Mouse (Mus musculus) testis, adult 2 months (tissue): ENCODE measurements at regions not wholly inside any gene's neighbourhood (a gene's known extent, or its start where the extent isn't known, plus 50 kb on each side); places are given as distances from the start of the nearest gene placed in this dataset.

ENCODE experiments used
- CTCF ChIP-seq: fragments of 200-500 bp; IDR thresholded peaks from 2 replicates; pipeline ENCODE4 v1.5.1; 2012; ENCODE audit warnings: low read depth, mild to moderate bottlenecking, inconsistent platforms, low read length, moderate library complexity; ENCODE audit not compliant: control insufficient read depth, insufficient read depth, insufficient replicate concordance
- POLR2A ChIP-seq: fragments of 200-500 bp; IDR thresholded peaks from 2 replicates; pipeline ENCODE4 v1.6.1; 2012; ENCODE audit warnings: low read depth, mild to moderate bottlenecking, inconsistent platforms, low read length, moderate library complexity; ENCODE audit not compliant: control insufficient read depth

DNA sequence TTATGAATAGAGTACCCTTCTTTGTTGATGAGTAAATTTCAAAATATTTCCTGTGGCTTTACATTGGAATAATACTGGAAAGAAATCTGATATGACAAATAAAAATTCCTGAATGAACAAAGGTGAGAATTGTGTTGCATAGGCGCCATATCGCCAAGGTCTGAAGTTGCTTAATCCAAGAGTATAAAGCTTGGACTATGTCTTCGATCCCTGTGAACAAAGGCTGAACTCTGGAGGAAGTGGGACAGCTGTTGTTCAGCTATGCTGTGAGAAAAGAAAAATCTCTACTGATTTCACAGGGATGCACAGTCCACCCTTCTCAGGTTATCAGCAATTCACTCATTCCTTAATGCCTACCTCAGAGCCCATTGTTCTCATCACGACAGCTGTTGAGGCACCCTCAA lies 319.3 kb upstream of the Gm9747 start:
- TF ChIP-seq CTCF (no peak), POLR2A (no peak)
